Mouse (Mus musculus): ENCODE results near the gene Slco2a1. TPM values are rescaled to one million over a fixed set of nuclear protein-coding genes. Genes with fewer than 3 reads are reported as not detected.

Gene Slco2a1
- total and polyA plus RNA-seq, 2 experiments from 2014 or later = 4.2 to 6.6 TPM

DNA sequence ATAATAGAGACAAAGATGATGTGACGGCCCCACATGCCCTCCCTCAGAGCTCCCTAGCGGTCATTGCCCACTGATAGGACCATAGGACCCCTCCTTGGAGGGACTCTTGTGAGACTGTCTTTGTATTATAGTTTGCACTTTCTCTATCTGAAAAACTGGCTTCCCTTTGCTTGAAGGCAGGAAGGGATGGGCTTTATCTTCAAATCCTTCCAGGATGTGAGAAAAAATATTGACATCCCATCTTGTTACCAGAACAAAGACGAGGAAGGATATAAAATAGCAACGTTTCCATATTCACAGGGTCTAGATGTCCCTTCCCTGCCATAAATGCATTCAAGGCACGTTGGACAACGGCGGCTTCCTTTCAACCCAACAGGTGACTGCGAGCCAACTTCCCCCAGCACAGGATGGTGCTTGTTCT, 48.5 kb downstream of the Slco2a1 start:
- no peak for TF ChIP-seq CTCF (IDR thresholded peaks at IDR 0.05; ENCODE audit: low read depth)
- H3K36me3 ChIP-seq (ENCODE audit: insufficient read depth) = no peaks in the 10 kb centered on the region
- H3K9me3 ChIP-seq (ENCODE audit: low read length) = no peaks in the 10 kb centered on the region
- H3K4me2 ChIP-seq (ENCODE audit: low read depth) = no peak overlapping the region
- H3K4me3 ChIP-seq (ENCODE audit: low read depth, low read length) = no peak overlapping the region
- WGBS = 83% methylated on average over 8 of the region's 8 CpGs
- no peaks in the 10 kb centered on the region for H3K4me1 ChIP-seq (ENCODE audit: insufficient read depth)
- ATAC-seq = no peak
- H3K9ac ChIP-seq = no peak overlapping the region
- H3K27ac ChIP-seq (ENCODE audit: low read depth, low read length) = no peak overlapping the region
- no peaks in the 10 kb centered on the region for H3K27me3 ChIP-seq (ENCODE audit: insufficient read depth, low read length)
- DNase-seq = no peak

GRCm38 (mm10) chr9:103038266-103038665, 49.8 kb downstream of the Slco2a1 start:
- Histone ChIP-seq H3K4me2 (ENCODE audit: low read depth) (no peak overlapping the region), H3K4me3 (ENCODE audit: low read depth, low read length) (no peak overlapping the region), H3K36me3 (ENCODE audit: insufficient read depth) (no peaks in the 10 kb centered on the region), H3K4me1 (ENCODE audit: insufficient read depth) (no peaks in the 10 kb centered on the region), H3K9me3 (ENCODE audit: low read length) (no peaks in the 10 kb centered on the region), H3K27ac (ENCODE audit: low read depth, low read length) (no peak overlapping the region), H3K9ac (no peak overlapping the region), H3K27me3 (ENCODE audit: insufficient read depth, low read length) (no peaks in the 10 kb centered on the region)
- no peak for ATAC-seq
- WGBS = 78% methylated on average over 2 of the region's 2 CpGs
- no peak for TF ChIP-seq CTCF (IDR thresholded peaks at IDR 0.05; ENCODE audit: low read depth)
- no peak for DNase-seq

- WGBS = 83% methylated on average over 7 of the region's 7 CpGs
These were observed 50.2 kb downstream of the Slco2a1 start for GRCm38 (mm10) chr9:103038705-103039104.

DNA sequence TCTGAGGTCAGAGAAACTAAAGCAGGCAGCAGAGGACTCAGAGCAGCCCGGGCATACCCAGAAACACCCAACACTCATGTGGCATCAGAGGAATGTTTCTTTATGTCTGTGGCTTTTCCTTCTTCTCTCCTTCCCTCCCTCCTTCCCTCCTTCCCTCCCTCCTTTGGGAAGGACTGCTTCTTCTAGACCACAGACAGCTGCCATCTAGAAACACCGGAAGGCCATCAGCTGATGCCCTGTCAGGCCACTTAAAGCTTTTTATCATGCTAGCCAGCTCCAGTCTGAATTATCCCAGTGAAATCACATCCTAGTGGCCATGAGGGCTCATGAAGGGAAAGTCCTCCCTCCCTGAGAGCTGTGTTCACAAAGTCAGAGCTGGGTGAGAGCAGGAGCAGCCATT, 52.1 kb downstream of the Slco2a1 start:
- no peak for TF ChIP-seq CTCF (IDR thresholded peaks at IDR 0.05; ENCODE audit: low read depth)
- no peak overlapping the region for H3K27ac ChIP-seq (ENCODE audit: low read depth, low read length)
- H3K9ac ChIP-seq = no peak overlapping the region
- 81% methylated on average over 2 of the region's 2 CpGs for WGBS
- ATAC-seq = no peak
- no peaks in the 10 kb centered on the region for H3K9me3 ChIP-seq (ENCODE audit: low read length)
- H3K27me3 ChIP-seq (ENCODE audit: insufficient read depth, low read length) = no peaks in the 10 kb centered on the region
- H3K36me3 ChIP-seq (ENCODE audit: insufficient read depth) = no peaks in the 10 kb centered on the region
- no peak for DNase-seq
- no peaks in the 10 kb centered on the region for H3K4me1 ChIP-seq (ENCODE audit: insufficient read depth)
- H3K4me3 ChIP-seq (ENCODE audit: low read depth, low read length) = no peak overlapping the region
- no peak overlapping the region for H3K4me2 ChIP-seq (ENCODE audit: low read depth)

More at GRCm38 (mm10) chr9:103038705-103039104, 50.2 kb downstream of the Slco2a1 start:
- Histone ChIP-seq H3K4me1 (ENCODE audit: insufficient read depth) (no peaks in the 10 kb centered on the region), H3K9me3 (ENCODE audit: low read length) (no peaks in the 10 kb centered on the region), H3K36me3 (ENCODE audit: insufficient read depth) (no peaks in the 10 kb centered on the region), H3K27me3 (ENCODE audit: insufficient read depth, low read length) (no peaks in the 10 kb centered on the region), H3K27ac (ENCODE audit: low read depth, low read length) (no peak overlapping the region), H3K9ac (no peak overlapping the region), H3K4me3 (ENCODE audit: low read depth, low read length) (no peak overlapping the region), H3K4me2 (ENCODE audit: low read depth) (no peak overlapping the region)
- no peak for DNase-seq
- ATAC-seq = no peak
- TF ChIP-seq CTCF (IDR thresholded peaks at IDR 0.05; ENCODE audit: low read depth) = no peak

DNA sequence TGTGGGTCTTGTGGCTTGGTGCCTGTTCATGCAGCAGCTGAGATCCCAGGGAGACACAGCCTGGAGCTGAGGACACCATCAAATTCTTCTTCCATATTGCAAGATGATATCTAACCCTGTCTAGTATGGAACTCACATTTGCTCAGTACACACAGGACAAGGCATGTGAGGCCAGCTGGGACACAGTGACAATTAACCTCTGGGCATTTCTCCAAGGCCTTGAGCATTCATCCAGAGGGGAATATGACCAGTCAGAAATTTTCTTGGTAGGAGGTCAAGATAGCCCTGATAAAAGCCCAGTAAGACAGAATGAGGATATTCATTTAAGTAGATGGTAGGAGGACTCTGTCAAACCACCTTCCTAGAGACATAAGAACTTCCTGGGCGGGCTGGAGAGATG, 56.9 kb downstream of the Slco2a1 start:
- H3K9ac ChIP-seq = no peak overlapping the region
- WGBS = 66% methylated on average over 1 of the region's 1 CpGs
- no peaks in the 10 kb centered on the region for H3K9me3 ChIP-seq (ENCODE audit: low read length)
- H3K4me2 ChIP-seq (ENCODE audit: low read depth) = no peak overlapping the region
- no peaks in the 10 kb centered on the region for H3K36me3 ChIP-seq (ENCODE audit: insufficient read depth)
- H3K4me3 ChIP-seq (ENCODE audit: low read depth, low read length) = no peak overlapping the region
- H3K27ac ChIP-seq (ENCODE audit: low read depth, low read length) = no peak overlapping the region
- no peaks in the 10 kb centered on the region for H3K4me1 ChIP-seq (ENCODE audit: insufficient read depth)
- ATAC-seq (no peak), DNase-seq (no peak)
- no peaks in the 10 kb centered on the region for H3K27me3 ChIP-seq (ENCODE audit: insufficient read depth, low read length)
- no peak for TF ChIP-seq CTCF (IDR thresholded peaks at IDR 0.05; ENCODE audit: low read depth)

DNA sequence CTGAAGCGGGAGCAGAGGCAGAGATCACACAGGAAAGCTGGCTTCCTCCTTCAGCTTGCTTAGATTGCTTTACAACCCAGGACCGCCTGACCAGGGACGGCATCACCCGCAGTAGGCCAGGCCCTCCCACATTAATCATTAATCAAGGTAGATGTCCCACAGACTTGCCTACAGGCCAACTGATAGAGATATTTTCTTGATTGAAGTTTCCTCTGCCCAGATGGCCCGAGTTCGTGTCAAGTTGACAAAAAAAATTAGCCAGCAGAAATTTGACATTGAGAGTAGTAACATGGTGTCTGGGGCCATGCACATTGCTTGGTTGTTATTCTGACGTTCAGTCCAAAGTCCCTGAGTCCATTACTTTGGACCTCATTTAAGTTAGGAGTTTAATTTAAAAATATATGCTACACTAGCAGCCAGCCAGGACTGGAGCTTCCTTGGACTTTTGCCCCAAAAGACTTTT, 60.6 kb downstream of the Slco2a1 start:
- Histone ChIP-seq H3K4me3 (ENCODE audit: low read depth, low read length) (no peak overlapping the region), H3K36me3 (ENCODE audit: insufficient read depth) (no peaks in the 10 kb centered on the region), H3K27ac (ENCODE audit: low read depth, low read length) (no peak overlapping the region), H3K4me2 (ENCODE audit: low read depth) (no peak overlapping the region), H3K9ac (no peak overlapping the region), H3K27me3 (ENCODE audit: insufficient read depth, low read length) (no peaks in the 10 kb centered on the region), H3K9me3 (ENCODE audit: low read length) (no peaks in the 10 kb centered on the region), H3K4me1 (ENCODE audit: insufficient read depth) (no peaks in the 10 kb centered on the region)
- ATAC-seq (no peak), DNase-seq (no peak)
- WGBS = 92% methylated on average over 7 of the region's 7 CpGs
- no peak for TF ChIP-seq CTCF (IDR thresholded peaks at IDR 0.05; ENCODE audit: low read depth)

GRCm38 (mm10) chr9:103053829-103054228, 65.3 kb downstream of the Slco2a1 start:
- no peak for TF ChIP-seq CTCF (IDR thresholded peaks at IDR 0.05; ENCODE audit: low read depth)
- DNase-seq (no peak), ATAC-seq (no peak)
- no peak overlapping the region for H3K4me3 ChIP-seq (ENCODE audit: low read depth, low read length)
- no peaks in the 10 kb centered on the region for H3K9me3 ChIP-seq (ENCODE audit: low read length)
- H3K36me3 ChIP-seq (ENCODE audit: insufficient read depth) = no peaks in the 10 kb centered on the region
- WGBS = 82% methylated on average over 7 of the region's 7 CpGs
- no peak overlapping the region for H3K4me2 ChIP-seq (ENCODE audit: low read depth)
- no peak overlapping the region for H3K9ac ChIP-seq
- no peaks in the 10 kb centered on the region for H3K4me1 ChIP-seq (ENCODE audit: insufficient read depth)
- H3K27me3 ChIP-seq (ENCODE audit: insufficient read depth, low read length) = no peaks in the 10 kb centered on the region
- H3K27ac ChIP-seq (ENCODE audit: low read depth, low read length) = no peak overlapping the region

- TF ChIP-seq CTCF (IDR thresholded peaks at IDR 0.05; ENCODE audit: low read depth) = no peak
- ATAC-seq (peak; percentile 47), DNase-seq (no peak)
- Histone ChIP-seq H3K36me3 (ENCODE audit: insufficient read depth) (no peaks in the 10 kb centered on the region), H3K27ac (ENCODE audit: low read depth, low read length) (no peak overlapping the region), H3K9me3 (ENCODE audit: low read length) (no peaks in the 10 kb centered on the region), H3K4me1 (ENCODE audit: insufficient read depth) (no peaks in the 10 kb centered on the region), H3K27me3 (ENCODE audit: insufficient read depth, low read length) (no peaks in the 10 kb centered on the region), H3K4me3 (ENCODE audit: low read depth, low read length) (no peak overlapping the region), H3K9ac (no peak overlapping the region), H3K4me2 (ENCODE audit: low read depth) (no peak overlapping the region)
- 53% methylated on average over 11 of the region's 11 CpGs for WGBS
These were observed 66.5 kb downstream of the Slco2a1 start for GRCm38 (mm10) chr9:103055061-103055460.
